Mouse (Mus musculus): ENCODE measurements around the gene Gigyf1.

DNA sequence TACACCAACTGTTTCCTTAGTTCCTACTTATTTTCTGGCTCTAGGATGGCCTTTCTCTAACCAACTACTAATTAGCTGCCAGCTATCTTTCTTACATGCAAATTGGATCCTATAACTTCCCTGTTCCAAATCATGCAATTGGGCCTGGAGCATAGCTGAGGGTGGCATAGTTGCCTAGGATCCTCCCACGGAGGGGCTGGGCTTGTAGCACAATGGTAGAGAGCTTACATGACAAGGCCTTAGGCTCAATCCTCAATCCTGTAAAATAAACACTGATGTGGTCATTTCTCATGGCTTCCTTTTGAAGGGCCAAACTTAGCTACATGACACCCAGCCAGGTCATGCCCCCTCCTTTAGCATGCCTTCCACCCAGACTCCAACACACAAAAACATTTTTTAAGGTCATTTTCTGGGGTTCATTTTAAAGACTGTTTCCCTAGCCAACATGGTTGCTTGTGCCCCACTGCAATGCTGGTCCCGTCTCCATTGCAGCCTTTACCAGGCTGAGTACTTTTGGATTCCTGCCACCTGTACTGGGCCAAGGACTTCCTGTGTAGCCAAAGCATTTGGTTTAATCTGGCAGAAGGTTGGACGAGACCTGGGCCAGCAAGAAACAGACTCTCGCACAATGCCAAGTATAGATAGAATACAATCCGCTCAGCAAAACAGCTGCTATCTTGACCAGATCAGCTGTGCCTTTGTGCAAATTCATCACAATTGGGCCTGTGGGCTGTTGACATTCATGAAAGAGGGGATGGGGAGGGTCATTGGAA is 23.6 kb downstream of the Gigyf1 start:
- no peak for TF ChIP-seq CTCF (IDR thresholded peaks at IDR 0.05; ENCODE audit: low read depth)
- TF ChIP-seq EP300 (optimal IDR thresholded peaks at IDR 0.05): no peak
